Mouse (Mus musculus) heart, embryonic 14.5 days (tissue): ENCODE data around the gene Hyal3. TPM values are rescaled to one million over a fixed set of nuclear protein-coding genes. Genes with fewer than 3 reads are reported as not detected.

Experiments used
- ATAC-seq: fragments of 200-750 bp; cut with Nextera tagmentation; 2 replicates; pipeline ENCODE4 v1.8.0; 2017; ENCODE audit warnings: low read depth, moderate TSS enrichment; ENCODE audit not compliant: insufficient number of reproducible peaks, insufficient read depth, low FRiP score
- H3K27ac ChIP-seq, 2 experiments: fragments of 200-500 bp in 1 of 2; fragments of 300-500 bp in 1 of 2; sonication (generic) in 1 of 2; replicated peaks in 1 of 2; 2 replicates each; pipeline ENCODE4 v1.5.1; 2012 to 2014; ENCODE audit warnings: low read depth in 2 of 2, low read length in 2 of 2, control low read depth in 1 of 2, mild to moderate bottlenecking in 1 of 2, mixed read lengths in 1 of 2; ENCODE audit not compliant: control insufficient read depth in 1 of 2, insufficient read depth in 1 of 2
- H3K27me3 ChIP-seq: fragments of 300-500 bp; sonication (generic); 2 replicates; pipeline ENCODE4 v1.6.1; 2014; ENCODE audit warnings: mild to moderate bottlenecking, low read length, control low read depth; ENCODE audit not compliant: control insufficient read depth, insufficient read depth
- H3K36me3 ChIP-seq: fragments of 300-500 bp; sonication (generic); 2 replicates; pipeline ENCODE4 v1.6.1; 2014; ENCODE audit warnings: mild to moderate bottlenecking, control low read depth, low read length, mixed read lengths; ENCODE audit not compliant: control insufficient read depth, insufficient read depth
- H3K4me1 ChIP-seq, 2 experiments: fragments of 200-500 bp in 1 of 2; fragments of 300-500 bp in 1 of 2; sonication (generic) in 1 of 2; 2 replicates each; pipeline ENCODE4 v1.6.1; 2012 to 2014; ENCODE audit warnings: low read length in 2 of 2, control low read depth in 1 of 2, mixed read lengths in 1 of 2; ENCODE audit not compliant: control insufficient read depth in 2 of 2, insufficient read depth in 2 of 2
- H3K4me2 ChIP-seq: fragments of 300-500 bp; sonication (generic); 2 replicates; pipeline ENCODE4 v1.6.1; 2014; ENCODE audit warnings: mild to moderate bottlenecking, low read length
- H3K4me3 ChIP-seq, 2 experiments: fragments of 200-500 bp in 1 of 2; fragments of 300-500 bp in 1 of 2; sonication (generic) in 1 of 2; 2 replicates each; pipeline ENCODE4 v1.5.1; 2012 to 2014; ENCODE audit warnings: low read length in 2 of 2, mild to moderate bottlenecking in 2 of 2, control low read depth in 1 of 2, low read depth in 1 of 2, moderate library complexity in 1 of 2; ENCODE audit not compliant: control insufficient read depth in 1 of 2, insufficient read depth in 1 of 2
- H3K9ac ChIP-seq: fragments of 300-500 bp; sonication (generic); 2 replicates; pipeline ENCODE4 v1.6.1; 2014; ENCODE audit warnings: mild to moderate bottlenecking, low read length
- H3K9me3 ChIP-seq: fragments of 300-500 bp; sonication (generic); 2 replicates; pipeline ENCODE4 v1.6.1; 2016; ENCODE audit warnings: low read length, control low read depth; ENCODE audit not compliant: control insufficient read depth
- WGBS: fragments of 180-500 bp; shearing (Covaris S2); extraction: QIAGEN DNeasy Blood & Tissue Kit; methylation state at CpG from one replicate; pipeline ENCODE4 v1.1.7; 2014; 5-methylcytosine and 5-hydroxymethylcytosine counted together
- polyA plus RNA-seq: library from polyadenylated mRNA; unstranded; fragments of >200 nt; fragmentation: Nextera tagmentation; extraction: Ambion mirVana; gene quantifications from 2 replicates; pipeline ENCODE4 v1.2.1, GENCODE M21; 2014

The Hyal3 gene
- polyA plus RNA-seq, 1 experiment from 2014 or later = 0.53 TPM

DNA sequence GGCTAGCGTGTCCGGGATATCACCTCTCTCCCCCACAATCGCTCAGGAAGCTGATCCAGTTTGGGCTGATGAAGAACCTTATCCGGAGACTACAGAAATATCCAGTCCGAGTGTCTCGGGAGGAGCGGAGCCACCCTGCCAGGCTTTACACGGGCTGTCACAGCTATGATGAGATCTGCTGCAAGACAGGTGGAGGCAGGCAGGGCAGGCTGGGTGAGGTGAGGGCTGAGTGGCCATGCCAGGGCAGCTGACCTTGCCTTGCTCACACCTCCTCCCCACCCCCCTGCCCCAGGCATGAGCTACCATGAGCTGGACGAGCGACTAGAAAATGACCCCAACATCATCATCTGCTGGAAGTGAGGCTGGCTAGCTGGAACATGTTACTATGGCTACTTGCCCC is 35.4 kb upstream of the Hyal3 start:
- 83% methylated on average over 10 of the region's 10 CpGs for WGBS
- Histone ChIP-seq H3K36me3 (peaks cover 24% of the 10 kb centered on the region), H3K4me3 (no peak overlapping the region), H3K4me2 (no peak overlapping the region), H3K9me3 (no peaks in the 10 kb centered on the region), H3K9ac (no peak overlapping the region), H3K27ac (no peak overlapping the region), H3K4me1 (peaks cover 18 to 30% of the 10 kb centered on the region in 2 experiments), H3K27me3 (peaks cover 4% of the 10 kb centered on the region)
- ATAC-seq = no peak

DNA sequence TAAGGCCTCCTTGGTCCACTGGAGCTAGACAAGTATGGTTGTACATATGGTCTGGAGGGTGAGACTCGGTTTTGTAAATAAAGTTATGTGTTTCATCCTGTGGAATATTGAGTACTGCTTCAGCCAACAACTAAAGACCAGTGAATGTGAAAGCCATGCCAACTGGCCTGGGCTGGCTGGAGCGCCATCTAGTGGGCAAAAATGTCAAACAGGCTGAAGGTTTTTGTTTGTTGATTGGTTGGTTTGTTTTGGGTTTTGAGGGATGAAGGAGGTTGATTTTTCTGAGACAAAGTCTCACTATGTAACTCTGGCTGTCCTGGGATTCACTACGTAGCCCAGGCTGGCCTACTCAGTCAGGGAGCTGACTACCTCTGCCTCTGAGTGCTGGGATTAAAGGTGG is 35.0 kb upstream of the Hyal3 start:
- no peak overlapping the region for H3K4me2 ChIP-seq
- no peak overlapping the region for H3K4me3 ChIP-seq
- peaks cover 24% of the 10 kb centered on the region for H3K36me3 ChIP-seq
- ATAC-seq = no peak
- peaks cover 8% of the 10 kb centered on the region for H3K27me3 ChIP-seq
- no peaks in the 10 kb centered on the region for H3K9me3 ChIP-seq
- H3K9ac ChIP-seq = no peak overlapping the region
- no peak overlapping the region for H3K27ac ChIP-seq
- WGBS = 10% methylated on average over 3 of the region's 3 CpGs
- peaks cover 18 to 30% of the 10 kb centered on the region in 2 experiments for H3K4me1 ChIP-seq

DNA sequence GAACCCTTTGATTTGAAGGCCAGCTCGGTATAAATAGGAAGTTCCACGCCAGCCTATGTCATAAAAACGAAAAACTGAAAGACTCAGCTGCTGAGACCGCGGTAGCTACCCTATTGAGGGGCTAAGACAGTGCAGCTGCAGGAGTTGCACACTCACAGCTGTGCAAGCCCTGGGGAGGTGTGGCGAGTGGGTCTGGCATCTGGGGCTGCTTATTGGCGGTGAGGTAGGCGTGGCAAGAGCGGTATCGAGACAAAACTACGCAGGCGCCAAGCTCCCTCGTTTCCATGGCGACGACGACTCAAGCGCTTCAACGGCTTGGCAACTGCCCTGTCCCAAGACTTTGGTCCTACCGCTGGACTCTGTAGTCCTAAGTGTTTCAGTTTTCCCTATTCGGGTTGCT is 33.6 kb upstream of the Hyal3 start, which contains the start of gene Zmynd10:
Gene Zmynd10, plus strand, starts transcription at position 273 of the 400 bp plus-strand sequence.
- peaks cover 12% of the 10 kb centered on the region for H3K27me3 ChIP-seq
- no peaks in the 10 kb centered on the region for H3K9me3 ChIP-seq
- H3K27ac ChIP-seq = no peak within 1 kb of the TSS
- H3K4me3 ChIP-seq = peak within 1 kb of the TSS in 1 of 2 experiments; percentile 14; a peak in 2 of 4 replicates
- peak within 1 kb of the TSS; percentile 57 for H3K4me2 ChIP-seq
- ATAC-seq = peak; percentile 23
- peaks cover 24 to 37% of the 10 kb centered on the region in 2 experiments for H3K4me1 ChIP-seq
- peaks cover 24% of the 10 kb centered on the region for H3K36me3 ChIP-seq
- WGBS = 4% methylated on average over 20 of the region's 20 CpGs
- peak within 1 kb of the TSS; percentile 40; the same call in 1 of the 2 replicates for H3K9ac ChIP-seq

DNA sequence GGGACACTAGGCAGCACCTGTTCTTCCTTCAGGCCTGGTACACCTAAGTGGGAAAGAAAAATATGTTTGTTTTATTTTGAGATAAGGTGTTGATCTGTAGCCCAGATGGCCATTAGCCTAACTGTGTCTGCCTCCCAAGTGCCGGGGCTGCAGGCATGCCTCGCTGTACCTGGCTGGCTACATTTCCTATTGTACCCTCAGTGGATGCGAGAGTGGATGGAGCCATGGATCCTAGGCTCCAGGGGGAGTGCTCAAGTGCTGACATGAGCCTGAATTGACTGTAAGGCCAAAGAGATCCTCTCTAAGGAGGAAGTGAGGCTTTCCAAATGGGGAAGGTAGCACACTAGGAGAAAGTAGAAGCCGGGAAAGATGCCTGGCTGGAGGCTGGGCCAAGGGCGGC is 32.7 kb upstream of the Hyal3 start:
- H3K36me3 ChIP-seq = peaks cover 24% of the 10 kb centered on the region
- no peak overlapping the region for H3K27ac ChIP-seq
- ATAC-seq = no peak
- H3K9me3 ChIP-seq = no peaks in the 10 kb centered on the region
- peaks cover 12% of the 10 kb centered on the region for H3K27me3 ChIP-seq
- WGBS = 71% methylated on average over 5 of the region's 5 CpGs
- H3K9ac ChIP-seq = 0 out of 2 replicates have a peak overlapping the region, but pooled peaks have one; percentile 3
- H3K4me2 ChIP-seq = no peak overlapping the region
- H3K4me3 ChIP-seq = no peak overlapping the region
- H3K4me1 ChIP-seq = peaks cover 17 to 38% of the 10 kb centered on the region in 2 experiments

DNA sequence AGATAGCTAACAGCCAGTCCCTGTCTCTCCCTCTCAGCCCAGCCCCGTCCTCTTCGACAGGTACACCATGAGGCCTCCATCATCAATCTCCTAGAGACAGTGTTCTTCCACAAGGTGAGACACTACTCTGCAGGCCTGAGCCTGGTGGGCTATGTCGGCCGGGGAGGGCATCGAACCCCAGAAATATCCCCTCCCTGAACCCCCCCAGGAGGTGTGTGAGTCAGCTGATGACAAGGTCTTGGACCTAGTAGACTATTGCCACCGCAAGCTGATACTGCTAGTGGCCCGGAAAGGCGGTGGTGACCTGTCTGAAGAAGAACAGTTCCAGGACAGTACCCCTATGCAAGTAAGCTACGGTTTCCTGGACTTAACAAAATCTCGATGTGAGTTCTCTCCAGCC is 31.8 kb upstream of the Hyal3 start:
- Histone ChIP-seq H3K4me3 (no peak overlapping the region), H3K4me2 (no peak overlapping the region), H3K27ac (no peak overlapping the region), H3K9ac (no peak overlapping the region), H3K36me3 (peaks cover 19% of the 10 kb centered on the region), H3K27me3 (peaks cover 12% of the 10 kb centered on the region), H3K4me1 (peaks cover 24 to 39% of the 10 kb centered on the region in 2 experiments), H3K9me3 (no peaks in the 10 kb centered on the region)
- WGBS = 83% methylated on average over 10 of the region's 10 CpGs
- ATAC-seq = no peak

DNA sequence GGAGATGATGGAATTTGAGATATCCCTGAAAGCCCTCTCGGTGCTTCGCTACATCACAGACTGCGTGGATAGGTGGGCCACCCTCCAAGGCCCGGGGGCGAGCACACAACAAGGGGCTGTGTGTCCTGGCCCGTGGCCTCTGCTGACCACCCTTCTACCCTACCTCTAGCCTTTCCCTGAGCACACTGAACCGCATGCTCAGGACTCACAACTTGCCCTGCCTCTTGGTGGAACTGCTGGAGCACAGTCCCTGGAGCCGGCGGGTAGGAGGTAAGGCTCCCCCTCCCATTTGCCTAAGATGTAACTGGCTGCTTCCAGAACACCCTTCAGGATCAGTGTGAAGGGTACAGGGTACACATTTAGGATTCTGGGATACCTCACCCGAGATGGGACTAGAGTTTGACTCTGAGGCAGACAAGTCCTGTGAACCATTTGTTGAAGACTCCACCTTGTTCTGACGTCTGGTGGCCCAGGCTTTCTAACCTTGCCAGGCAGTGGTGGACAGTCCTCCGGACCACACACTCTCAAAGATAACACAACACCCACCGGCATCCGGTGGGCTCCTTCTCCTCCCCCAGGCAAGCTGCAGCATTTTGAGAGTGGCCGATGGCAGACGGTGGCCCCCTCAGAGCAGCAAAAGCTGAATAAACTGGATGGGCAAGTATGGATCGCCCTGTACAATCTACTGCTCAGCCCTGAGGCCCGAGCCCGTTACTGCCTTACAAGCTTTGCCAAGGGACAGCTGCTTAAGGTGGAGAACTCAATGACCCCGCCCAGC is 31.1 kb upstream of the Hyal3 start:
- 78% methylated on average over 20 of the region's 20 CpGs for WGBS
- H3K4me1 ChIP-seq = peaks cover 24 to 40% of the 10 kb centered on the region in 2 experiments

DNA sequence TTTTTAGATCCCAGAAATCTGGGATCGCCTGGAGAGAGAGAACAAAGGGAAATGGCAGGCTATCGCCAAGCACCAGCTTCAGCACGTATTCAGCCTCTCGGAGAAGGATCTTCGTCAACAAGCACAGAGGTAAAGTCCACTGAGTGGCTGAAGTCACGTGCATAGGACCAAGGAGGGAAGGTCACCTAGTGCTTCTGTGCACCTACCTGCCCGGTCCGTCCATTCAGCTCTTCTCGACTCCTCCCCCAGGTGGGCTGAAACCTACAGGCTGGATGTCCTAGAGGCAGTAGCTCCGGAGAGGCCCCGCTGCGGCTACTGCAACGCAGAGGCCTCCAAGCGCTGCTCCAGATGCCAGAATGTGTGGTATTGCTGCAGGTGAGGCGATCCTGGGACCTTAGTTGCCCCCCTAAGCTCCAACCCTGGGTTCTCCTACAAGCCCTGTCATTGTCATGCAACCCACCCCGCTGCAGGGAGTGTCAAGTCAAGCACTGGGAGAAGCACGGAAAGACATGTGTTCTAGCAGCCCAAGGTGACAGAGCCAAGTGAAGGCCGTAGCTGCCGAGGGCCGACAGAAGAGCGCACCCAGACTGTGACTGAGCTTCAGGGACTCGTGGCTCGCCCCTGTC is 30.0 kb upstream of the Hyal3 start:
- H3K4me1 ChIP-seq = peaks cover 24 to 41% of the 10 kb centered on the region in 2 experiments

More for the DNA sequence above, 31.1 kb upstream of the Hyal3 start:
- Histone ChIP-seq H3K4me3 (no peak overlapping the region), H3K9me3 (no peaks in the 10 kb centered on the region), H3K4me2 (no peak overlapping the region), H3K36me3 (peaks cover 12% of the 10 kb centered on the region), H3K9ac (no peak overlapping the region), H3K27ac (no peak overlapping the region), H3K27me3 (peaks cover 12% of the 10 kb centered on the region)
- no peak for ATAC-seq

More for the DNA sequence above, 30.0 kb upstream of the Hyal3 start:
- Histone ChIP-seq H3K9me3 (no peaks in the 10 kb centered on the region), H3K36me3 (peaks cover 1% of the 10 kb centered on the region; the same call in 1 of the 2 replicates), H3K27me3 (peaks cover 12% of the 10 kb centered on the region), H3K27ac (0 out of 4 replicates have a peak overlapping the region, but pooled peaks of 1 of the 2 experiments have one; percentile 9), H3K9ac (peak overlapping the region; percentile 79), H3K4me3 (peak overlapping the region; percentile 46 to 50; a peak in 3 of 4 replicates), H3K4me2 (peak overlapping the region; percentile 88)
- ATAC-seq = no peak
- 43% methylated on average over 23 of the region's 23 CpGs for WGBS
